Mouse (Mus musculus) MEL (cell line): ENCODE measurements around the gene Klrd1. TPM values are rescaled to one million over a fixed set of nuclear protein-coding genes. Genes with fewer than 3 reads are reported as not detected.
A peak's percentile ranks its signal among the peaks of the same experiment; 100 is the strongest.

ENCODE experiments used
- DNase-seq: peaks from one replicate; pipeline ENCODE4 v3.0.0; 2011; ENCODE audit warnings: low read depth, low spot score
- H3K27ac ChIP-seq: 2 replicates; pipeline ENCODE4 v1.5.1; 2012; ENCODE audit warnings: low read depth, mild to moderate bottlenecking, control low read depth, low read length, moderate library complexity; ENCODE audit not compliant: control insufficient read depth
- H3K27me3 ChIP-seq, 2 experiments: fragments of 150-350 bp in 1 of 2; sonication (generic) in 1 of 2; 2 replicates each; pipeline ENCODE4 v1.6.1; 2012; ENCODE audit warnings: low read length in 2 of 2, mild to moderate bottlenecking in 2 of 2, improper control_type of control experiment in 1 of 2, moderate library complexity in 1 of 2; ENCODE audit not compliant: insufficient read depth in 2 of 2, control insufficient read depth in 1 of 2
- H3K36me3 ChIP-seq, 2 experiments: 2 replicates each; pipeline ENCODE4 v1.6.1; 2012 to 2014; ENCODE audit warnings: low read length in 2 of 2, improper control_type of control experiment in 1 of 2, inconsistent platforms in 1 of 2, mild to moderate bottlenecking in 1 of 2; ENCODE audit not compliant: insufficient read depth in 2 of 2, control insufficient read depth in 1 of 2
- H3K4me1 ChIP-seq, 2 experiments: fragments of 150-350 bp in 1 of 2; sonication (generic) in 1 of 2; 2 replicates each; pipeline ENCODE4 v1.6.1; 2012; ENCODE audit warnings: low read length in 2 of 2, improper control_type of control experiment in 1 of 2, mild to moderate bottlenecking in 1 of 2; ENCODE audit not compliant: insufficient read depth in 2 of 2, control insufficient read depth in 1 of 2
- H3K4me3 ChIP-seq, 2 experiments: fragments of 150-350 bp in 1 of 2; sonication (generic) in 1 of 2; 2 replicates each; pipeline ENCODE4 v1.5.1; 2012; ENCODE audit warnings: low read depth in 2 of 2, low read length in 2 of 2, mild to moderate bottlenecking in 2 of 2, moderate library complexity in 2 of 2, control low read depth in 1 of 2, improper control_type of control experiment in 1 of 2; ENCODE audit not compliant: control insufficient read depth in 1 of 2, insufficient read depth in 1 of 2
- H3K79me2 ChIP-seq: 2 replicates; pipeline ENCODE4 v1.6.1; 2012; ENCODE audit warnings: mild to moderate bottlenecking, low read length, moderate library complexity; ENCODE audit not compliant: control insufficient read depth, poor library complexity, insufficient read depth
- H3K9ac ChIP-seq: 2 replicates; pipeline ENCODE4 v1.6.1; 2012; ENCODE audit warnings: low read depth, mild to moderate bottlenecking, control low read depth, low read length, moderate library complexity; ENCODE audit not compliant: control insufficient read depth, poor library complexity, severe bottlenecking
- H3K9me3 ChIP-seq: fragments of 150-350 bp; sonication (generic); replicated peaks from 2 replicates; pipeline ENCODE4 v1.6.1; 2012; ENCODE audit warnings: mild to moderate bottlenecking, low read length, improper control_type of control experiment, moderate library complexity; ENCODE audit not compliant: insufficient read depth
- BHLHE40 ChIP-seq: IDR thresholded peaks from 2 replicates; pipeline ENCODE4 v1.6.1; 2012; ENCODE audit warnings: low read depth, mild to moderate bottlenecking, inconsistent platforms, low read length, improper control_type of control experiment, borderline replicate concordance
- CHD2 ChIP-seq: IDR thresholded peaks from 2 replicates; pipeline ENCODE4 v1.6.1; 2011; ENCODE audit warnings: low read length, improper control_type of control experiment
- CTCF ChIP-seq, 3 experiments: IDR thresholded peaks in 2 of 3; conservative IDR thresholded peaks in 1 of 3; 2 replicates each; pipeline ENCODE4 v1.5.1; 2011 to 2012; ENCODE audit warnings: low read length in 3 of 3, low read depth in 2 of 3, mild to moderate bottlenecking in 2 of 3, improper control_type of control experiment in 1 of 3, inconsistent platforms in 1 of 3, mixed read lengths in 1 of 3, moderate library complexity in 1 of 3; ENCODE audit not compliant: control insufficient read depth in 1 of 3, insufficient read depth in 1 of 3, poor library complexity in 1 of 3, severe bottlenecking in 1 of 3
- EP300 ChIP-seq, 2 experiments: IDR thresholded peaks; 2 replicates each; pipeline ENCODE4 v1.6.1; 2011; ENCODE audit warnings: improper control_type of control experiment in 2 of 2, low read length in 2 of 2, low read depth in 1 of 2, mild to moderate bottlenecking in 1 of 2
- ETS1 ChIP-seq: IDR thresholded peaks from 2 replicates; pipeline ENCODE4 v1.6.1; 2012; ENCODE audit warnings: low read depth, mild to moderate bottlenecking, inconsistent platforms, low read length, improper control_type of control experiment, moderate library complexity
- GABPA ChIP-seq: IDR thresholded peaks from 2 replicates; pipeline ENCODE4 v1.6.1; 2012; ENCODE audit warnings: low read depth, mild to moderate bottlenecking, inconsistent platforms, low read length, improper control_type of control experiment, moderate library complexity
- GATA1 ChIP-seq: IDR thresholded peaks from 2 replicates; pipeline ENCODE4 v1.6.1; 2011; ENCODE audit warnings: low read depth, low read length, improper control_type of control experiment
- HCFC1 ChIP-seq: IDR thresholded peaks from 2 replicates; pipeline ENCODE4 v1.6.1; 2012; ENCODE audit warnings: low read depth, mild to moderate bottlenecking, inconsistent platforms, low read length, improper control_type of control experiment, moderate library complexity
- JUND ChIP-seq: IDR thresholded peaks from 2 replicates; pipeline ENCODE4 v1.6.1; 2011; ENCODE audit warnings: low read depth, mild to moderate bottlenecking, improper control_type of control experiment, low read length
- KAT2A ChIP-seq: conservative IDR thresholded peaks from 2 replicates; pipeline ENCODE4 v1.6.1; 2012; ENCODE audit warnings: low read depth, low read length, improper control_type of control experiment, inconsistent platforms
- MXI1 ChIP-seq: IDR thresholded peaks from 2 replicates; pipeline ENCODE4 v1.6.1; 2011; ENCODE audit warnings: mild to moderate bottlenecking, low read depth, low read length, improper control_type of control experiment
- MYC ChIP-seq: IDR thresholded peaks from 2 replicates; pipeline ENCODE4 v1.6.1; 2011; ENCODE audit warnings: low read depth, mild to moderate bottlenecking, low read length, improper control_type of control experiment, moderate library complexity
- NRF1 ChIP-seq: IDR thresholded peaks from 2 replicates; pipeline ENCODE4 v1.6.1; 2014; ENCODE audit warnings: low read depth, mild to moderate bottlenecking, inconsistent platforms, low read length, improper control_type of control experiment, moderate library complexity; ENCODE audit not compliant: poor library complexity, insufficient read depth, severe bottlenecking
- POLR2AphosphoS2 ChIP-seq: IDR thresholded peaks from 2 replicates; pipeline ENCODE4 v1.6.1; 2011; ENCODE audit warnings: low read length, improper control_type of control experiment
- RAD21 ChIP-seq: IDR thresholded peaks from 2 replicates; pipeline ENCODE4 v1.6.1; 2011; ENCODE audit warnings: mild to moderate bottlenecking, low read depth, low read length, improper control_type of control experiment
- RCOR1 ChIP-seq: IDR thresholded peaks from 2 replicates; pipeline ENCODE4 v1.6.1; 2012; ENCODE audit warnings: low read depth, mild to moderate bottlenecking, inconsistent platforms, low read length, improper control_type of control experiment
- SIN3A ChIP-seq: IDR thresholded peaks from 2 replicates; pipeline ENCODE4 v1.6.1; 2012; ENCODE audit warnings: low read length, improper control_type of control experiment, inconsistent platforms
- SMC3 ChIP-seq: IDR thresholded peaks from 2 replicates; pipeline ENCODE4 v1.6.1; 2011; ENCODE audit warnings: low read depth, low read length, improper control_type of control experiment
- TAL1 ChIP-seq: IDR thresholded peaks from 2 replicates; pipeline ENCODE4 v1.6.1; 2012; ENCODE audit warnings: mild to moderate bottlenecking, inconsistent platforms, low read length, moderate library complexity, mixed read lengths
- TBP ChIP-seq: IDR thresholded peaks from 2 replicates; pipeline ENCODE4 v1.8.0; 2011; ENCODE audit warnings: low read depth, low read length, improper control_type of control experiment
- TCF12 ChIP-seq: IDR thresholded peaks from 2 replicates; pipeline ENCODE4 v1.6.1; 2014; ENCODE audit warnings: low read depth, mild to moderate bottlenecking, inconsistent platforms, low read length, improper control_type of control experiment, moderate library complexity
- UBTF ChIP-seq: IDR thresholded peaks from 2 replicates; pipeline ENCODE4 v1.6.1; 2012; ENCODE audit warnings: low read depth, mild to moderate bottlenecking, inconsistent platforms, low read length, improper control_type of control experiment, moderate library complexity, borderline replicate concordance; ENCODE audit not compliant: insufficient read depth
- USF2 ChIP-seq, 2 experiments: IDR thresholded peaks; 2 replicates each; pipeline ENCODE4 v1.6.1; 2011 to 2012; ENCODE audit warnings: improper control_type of control experiment in 2 of 2, low read length in 2 of 2, borderline replicate concordance in 1 of 2, inconsistent platforms in 1 of 2, low read depth in 1 of 2, mild to moderate bottlenecking in 1 of 2; ENCODE audit not compliant: insufficient read depth in 1 of 2
- ZC3H11A ChIP-seq: IDR thresholded peaks from 2 replicates; pipeline ENCODE4 v1.6.1; 2012; ENCODE audit warnings: low read depth, mild to moderate bottlenecking, inconsistent platforms, low read length, improper control_type of control experiment
- ZKSCAN1 ChIP-seq: IDR thresholded peaks from 2 replicates; pipeline ENCODE4 v1.6.1; 2012; ENCODE audit warnings: low read depth, mild to moderate bottlenecking, inconsistent platforms, low read length, improper control_type of control experiment, moderate library complexity
- ZMIZ1 ChIP-seq: IDR thresholded peaks from 2 replicates; pipeline ENCODE4 v1.6.1; 2012; ENCODE audit warnings: low read depth, mild to moderate bottlenecking, inconsistent platforms, low read length, improper control_type of control experiment, moderate library complexity
- polyA plus RNA-seq, 2 experiments: library from polyadenylated mRNA; stranded (reverse) in 1 of 2; unstranded in 1 of 2; fragments of >175 nt in 1 of 2; fragments of >200 nt in 1 of 2; gene quantifications; 2 replicates each; pipeline versions ENCODE4 v1.2.1 to v1.2.4; 2012; ENCODE audit warnings: low replicate concordance in 2 of 2, low read depth in 1 of 2; ENCODE audit not compliant: insufficient read length in 2 of 2, insufficient read depth in 1 of 2, missing spikeins in 1 of 2
- total RNA-seq: library from RNA; depleted of rRNA; stranded (reverse); fragments of 300-350 nt; gene quantifications from 2 replicates; pipeline ENCODE4 v1.2.3, GENCODE M21; 2012

Gene Klrd1
- total and polyA plus RNA-seq, 3 experiments, result not detected

DNA sequence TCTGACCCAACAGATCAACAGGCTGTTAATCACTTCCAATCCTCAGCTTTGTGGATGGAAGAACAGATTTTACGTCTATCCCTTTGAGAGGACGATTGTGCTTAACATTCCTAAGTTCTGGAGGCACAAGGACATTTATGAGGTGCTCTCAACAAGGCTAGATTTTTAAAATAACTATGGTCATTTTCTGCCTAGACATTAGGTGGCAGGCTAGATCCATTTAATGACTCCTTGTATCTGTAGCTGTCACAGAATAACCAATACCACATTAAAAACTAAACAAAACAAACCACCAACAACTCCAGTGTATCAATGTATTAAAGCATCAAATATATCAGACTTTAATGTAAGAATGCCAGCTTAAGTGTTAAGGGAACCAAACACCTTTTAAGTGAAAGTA lies 16.3 kb upstream of the Klrd1 start:
- Histone ChIP-seq H3K36me3 (no peaks in the 10 kb centered on the region), H3K4me1 (no peaks in the 10 kb centered on the region), H3K9ac (no peak overlapping the region)
- DNase-seq, result peak; percentile 29
- peak in 2 of 3 experiments; percentile 21 to 70; a peak in 2 of 6 replicates for TF ChIP-seq CTCF (IDR thresholded peaks at IDR 0.05 in 2 of 3, conservative IDR thresholded peaks at IDR 0.05 in 1 of 3; ENCODE audit: control insufficient read depth in 1 of 3, insufficient read depth in 1 of 3, low read depth in 2 of 3, low read length in 3 of 3, poor library complexity in 1 of 3, severe bottlenecking in 1 of 3)
- TF ChIP-seq GATA1, result no peak
- no peak for TF ChIP-seq ZKSCAN1
- TF ChIP-seq POLR2AphosphoS2, result no peak
- TF ChIP-seq RAD21, result peak; percentile 84
- no peak for TF ChIP-seq ZMIZ1
- TF ChIP-seq ZC3H11A, result peak; percentile 70
- no peak for TF ChIP-seq MYC
- TF ChIP-seq TBP, result no peak
- no peak for TF ChIP-seq CHD2
- TF ChIP-seq KAT2A, result no peak
- TF ChIP-seq UBTF, result no peak
- TF ChIP-seq SMC3, result peak; percentile 70
- no peak for TF ChIP-seq NRF1
- no peak for TF ChIP-seq TCF12
- TF ChIP-seq, all 39 proteins: peak for 4
- H3K79me2 ChIP-seq, result no peaks in the 10 kb centered on the region
- no peak overlapping the region for H3K4me3 ChIP-seq
- H3K9me3 ChIP-seq, result no peaks in the 10 kb centered on the region
- no peak overlapping the region for H3K27ac ChIP-seq
- peaks cover 0 to 6% of the 10 kb centered on the region in 2 experiments; a peak in 2 of 4 replicates for H3K27me3 ChIP-seq

DNA sequence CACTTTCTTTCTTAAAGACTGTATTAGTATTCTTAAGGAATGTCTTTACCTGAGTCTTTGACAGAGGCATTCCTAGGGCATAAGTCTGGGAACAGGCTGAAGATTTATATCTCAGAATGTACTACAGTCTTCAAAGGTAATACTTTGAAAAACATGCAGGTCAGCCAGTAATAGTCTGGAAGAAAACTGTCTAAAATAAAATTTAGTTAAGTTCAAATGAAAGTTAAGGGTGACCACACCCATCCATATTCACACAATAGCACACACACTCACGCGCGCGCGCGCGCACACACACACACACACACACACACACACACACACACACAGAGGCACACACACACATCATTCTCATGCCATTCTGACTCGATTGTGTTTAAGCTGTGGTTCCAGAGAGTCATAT lies 14.0 kb upstream of the Klrd1 start, which contains the start of gene Klre1:
TSS of gene Klre1 (plus strand) at position 301 of the 400 bp plus-strand sequence.
- TF ChIP-seq HCFC1 (no peak), RAD21 (no peak), EP300 (IDR thresholded peaks at IDR 0.05; ENCODE audit: low read depth in 1 of 2, low read length in 2 of 2) (no peak), JUND (no peak), USF2 (IDR thresholded peaks at IDR 0.05; ENCODE audit: borderline replicate concordance in 1 of 2, insufficient read depth in 1 of 2, low read depth in 1 of 2, low read length in 2 of 2) (no peak), ZC3H11A (no peak), SIN3A (no peak), GABPA (no peak), POLR2AphosphoS2 (no peak), RCOR1 (no peak), CTCF (IDR thresholded peaks at IDR 0.05 in 2 of 3, conservative IDR thresholded peaks at IDR 0.05 in 1 of 3; ENCODE audit: control insufficient read depth in 1 of 3, insufficient read depth in 1 of 3, low read depth in 2 of 3, low read length in 3 of 3, poor library complexity in 1 of 3, severe bottlenecking in 1 of 3) (no peak), ETS1 (no peak), MXI1 (no peak), KAT2A (no peak), BHLHE40 (no peak), TAL1 (no peak)
- Histone ChIP-seq H3K79me2 (no peaks in the 10 kb centered on the region), H3K27ac (no peak within 1 kb of the TSS), H3K27me3 (peaks cover 0 to 2% of the 10 kb centered on the region in 2 experiments; a peak in 2 of 4 replicates), H3K9me3 (no peaks in the 10 kb centered on the region), H3K4me3 (no peak within 1 kb of the TSS), H3K36me3 (no peaks in the 10 kb centered on the region), H3K4me1 (no peaks in the 10 kb centered on the region), H3K9ac (no peak within 1 kb of the TSS)
- DNase-seq, result no peak
